Mouse (Mus musculus) ES-Bruce4 (cell line): ENCODE data around the gene Thrap3. TPM values are rescaled to one million over a fixed set of nuclear protein-coding genes. Genes with fewer than 3 reads are reported as not detected.

Experiments
- H3K27ac ChIP-seq: 2 replicates; pipeline ENCODE4 v1.5.1; 2012; ENCODE audit warnings: low read length, inconsistent platforms; ENCODE audit not compliant: insufficient read depth
- H3K27me3 ChIP-seq: 2 replicates; pipeline ENCODE4 v1.6.1; 2012; ENCODE audit warnings: mild to moderate bottlenecking, low read length, inconsistent platforms; ENCODE audit not compliant: control insufficient read depth, poor library complexity, insufficient read depth, severe bottlenecking
- H3K36me3 ChIP-seq: 2 replicates; pipeline ENCODE4 v1.6.1; 2012; ENCODE audit warnings: inconsistent platforms, mild to moderate bottlenecking, low read length, moderate library complexity; ENCODE audit not compliant: control insufficient read depth, poor library complexity, insufficient read depth, severe bottlenecking
- H3K4me1 ChIP-seq: one replicate; pipeline ENCODE4 v1.8.1; 2011; ENCODE audit warnings: low read length; ENCODE audit not compliant: control insufficient read depth, insufficient read depth
- H3K4me3 ChIP-seq: 2 replicates; pipeline ENCODE4 v1.5.1; 2011; ENCODE audit warnings: low read depth, mild to moderate bottlenecking, low read length
- H3K9ac ChIP-seq: 2 replicates; pipeline ENCODE4 v1.6.1; 2012; ENCODE audit warnings: low read depth, mild to moderate bottlenecking, inconsistent platforms; ENCODE audit not compliant: poor library complexity, severe bottlenecking
- H3K9me3 ChIP-seq: replicated peaks from 2 replicates; pipeline ENCODE4 v1.6.1; 2012; ENCODE audit warnings: mild to moderate bottlenecking, low read length, inconsistent platforms; ENCODE audit not compliant: control insufficient read depth, poor library complexity, insufficient read depth, severe bottlenecking
- CTCF ChIP-seq: IDR thresholded peaks from one replicate; pipeline ENCODE4 v1.8.1; 2011; ENCODE audit warnings: low read depth, low read length
- EP300 ChIP-seq: IDR thresholded peaks from 2 replicates; pipeline ENCODE4 v1.6.1; 2011; ENCODE audit warnings: low read depth, low read length; ENCODE audit not compliant: insufficient read depth
- POLR2A ChIP-seq: IDR thresholded peaks from one replicate; pipeline ENCODE4 v1.8.1; 2011; ENCODE audit warnings: low read length; ENCODE audit not compliant: insufficient read depth
- polyA plus RNA-seq: library from polyadenylated mRNA; stranded (reverse); fragments of >200 nt; gene quantifications from 2 replicates; pipeline ENCODE4 v1.2.4, GENCODE M21; 2011; ENCODE audit warnings: low read depth; ENCODE audit not compliant: missing spikeins, insufficient read depth, insufficient read length

Gene Thrap3
- polyA plus RNA-seq, 1 experiment = 495 TPM

GRCm38 (mm10) chr4:126123309-126124040 is 79.1 kb downstream of the Thrap3 start:
- H3K27ac ChIP-seq = no peak overlapping the region
- no peak overlapping the region for H3K9ac ChIP-seq
- no peak overlapping the region for H3K4me3 ChIP-seq
- no peaks in the 10 kb centered on the region for H3K4me1 ChIP-seq
- TF ChIP-seq POLR2A = no peak
- TF ChIP-seq CTCF = no peak
- TF ChIP-seq EP300 = no peak
- 0 out of 2 replicates have a peak, but pooled peaks cover 4% of the 10 kb centered on the region for H3K36me3 ChIP-seq
- no peaks in the 10 kb centered on the region for H3K27me3 ChIP-seq
- H3K9me3 ChIP-seq = no peaks in the 10 kb centered on the region

GRCm38 (mm10) chr4:126120506-126120905 is 82.1 kb downstream of the Thrap3 start:
- 0 out of 2 replicates have a peak, but pooled peaks cover 4% of the 10 kb centered on the region for H3K36me3 ChIP-seq

GRCm38 (mm10) chr4:126120052-126120451 is 82.5 kb downstream of the Thrap3 start:
- Histone ChIP-seq H3K36me3 (0 out of 2 replicates have a peak, but pooled peaks cover 3% of the 10 kb centered on the region), H3K9me3 (no peaks in the 10 kb centered on the region), H3K9ac (no peak overlapping the region), H3K4me3 (no peak overlapping the region), H3K27ac (no peak overlapping the region), H3K4me1 (no peaks in the 10 kb centered on the region), H3K27me3 (no peaks in the 10 kb centered on the region)
- TF ChIP-seq CTCF (no peak), POLR2A (no peak), EP300 (no peak)

More at GRCm38 (mm10) chr4:126120506-126120905, 82.1 kb downstream of the Thrap3 start:
- H3K27me3 ChIP-seq = no peaks in the 10 kb centered on the region
- no peak for TF ChIP-seq POLR2A
- TF ChIP-seq CTCF = no peak
- no peak for TF ChIP-seq EP300
- no peak overlapping the region for H3K4me3 ChIP-seq
- H3K4me1 ChIP-seq = no peaks in the 10 kb centered on the region
- H3K9me3 ChIP-seq = no peaks in the 10 kb centered on the region
- H3K27ac ChIP-seq = no peak overlapping the region
- no peak overlapping the region for H3K9ac ChIP-seq

GRCm38 (mm10) chr4:126119051-126119450 is 83.5 kb downstream of the Thrap3 start:
- no peak overlapping the region for H3K9ac ChIP-seq
- H3K4me1 ChIP-seq = no peaks in the 10 kb centered on the region
- no peak overlapping the region for H3K4me3 ChIP-seq
- TF ChIP-seq EP300 (no peak), POLR2A (no peak), CTCF (no peak)
- H3K36me3 ChIP-seq = no peaks in the 10 kb centered on the region
- H3K27me3 ChIP-seq = no peaks in the 10 kb centered on the region
- no peak overlapping the region for H3K27ac ChIP-seq
- no peaks in the 10 kb centered on the region for H3K9me3 ChIP-seq

- H3K27ac ChIP-seq = no peak overlapping the region
- no peaks in the 10 kb centered on the region for H3K9me3 ChIP-seq
- no peaks in the 10 kb centered on the region for H3K27me3 ChIP-seq
- no peaks in the 10 kb centered on the region for H3K36me3 ChIP-seq
- H3K9ac ChIP-seq = no peak overlapping the region
- H3K4me1 ChIP-seq = no peaks in the 10 kb centered on the region
- H3K4me3 ChIP-seq = no peak overlapping the region
- TF ChIP-seq EP300 (no peak), CTCF (no peak), POLR2A (no peak)
These were observed 83.9 kb downstream of the Thrap3 start for GRCm38 (mm10) chr4:126118651-126119050.

GRCm38 (mm10) chr4:126117116-126117515 is 85.4 kb downstream of the Thrap3 start:
- H3K9me3 ChIP-seq = no peaks in the 10 kb centered on the region
- TF ChIP-seq POLR2A (no peak), EP300 (no peak), CTCF (no peak)
- H3K4me1 ChIP-seq = no peaks in the 10 kb centered on the region
- no peak overlapping the region for H3K27ac ChIP-seq
- H3K36me3 ChIP-seq = no peaks in the 10 kb centered on the region
- H3K27me3 ChIP-seq = no peaks in the 10 kb centered on the region
- H3K4me3 ChIP-seq = no peak overlapping the region
- H3K9ac ChIP-seq = no peak overlapping the region
